Mouse (Mus musculus) embryonic facial prominence, embryonic 12.5 days (tissue): ENCODE data around the gene Cd47. TPM values are rescaled to one million over a fixed set of nuclear protein-coding genes. Genes with fewer than 3 reads are reported as not detected.

Source experiments
- ATAC-seq: fragments of 200-750 bp; cut with Nextera tagmentation; 2 replicates; pipeline ENCODE4 v1.8.0; 2017; ENCODE audit not compliant: insufficient number of reproducible peaks, insufficient read depth, low FRiP score, low TSS enrichment
- H3K27ac ChIP-seq: fragments of 300-500 bp; sonication (generic); 2 replicates; pipeline ENCODE4 v1.5.1; 2016; ENCODE audit warnings: mild to moderate bottlenecking
- H3K27me3 ChIP-seq: fragments of 300-500 bp; sonication (generic); 2 replicates; pipeline ENCODE4 v1.6.1; 2016; ENCODE audit warnings: mild to moderate bottlenecking, moderate library complexity
- H3K36me3 ChIP-seq: fragments of 300-500 bp; sonication (generic); 2 replicates; pipeline ENCODE4 v1.6.1; 2016; ENCODE audit warnings: mild to moderate bottlenecking
- H3K4me1 ChIP-seq: fragments of 300-500 bp; sonication (generic); 2 replicates; pipeline ENCODE4 v1.6.1; 2016
- H3K4me2 ChIP-seq: fragments of 300-500 bp; sonication (generic); replicated peaks from 2 replicates; pipeline ENCODE4 v1.6.1; 2016; ENCODE audit warnings: mild to moderate bottlenecking, moderate library complexity
- H3K4me3 ChIP-seq: fragments of 300-500 bp; sonication (generic); 2 replicates; pipeline ENCODE4 v1.5.1; 2016; ENCODE audit warnings: mild to moderate bottlenecking
- H3K9ac ChIP-seq: fragments of 300-500 bp; sonication (generic); 2 replicates; pipeline ENCODE4 v1.6.1; 2016; ENCODE audit warnings: mild to moderate bottlenecking, moderate library complexity
- H3K9me3 ChIP-seq: fragments of 300-500 bp; sonication (generic); 2 replicates; pipeline ENCODE4 v1.6.1; 2016; ENCODE audit warnings: mild to moderate bottlenecking, moderate library complexity
- WGBS: fragments of 180-500 bp; shearing (Covaris S2); methylation state at CpG from one replicate; pipeline ENCODE4 v1.1.7; 2016; 5-methylcytosine and 5-hydroxymethylcytosine counted together
- polyA plus RNA-seq: library from polyadenylated mRNA; unstranded; fragments of >200 nt; fragmentation: Nextera tagmentation; extraction: Ambion mirVana; gene quantifications from 2 replicates; pipeline ENCODE4 v1.2.1, GENCODE M21; 2016

Cd47 gene
- polyA plus RNA-seq, 1 experiment from 2014 or later, result 59.8 TPM

- ATAC-seq, result no peak
- Histone ChIP-seq H3K9ac (no peak overlapping the region), H3K27ac (no peak overlapping the region), H3K4me2 (no peak overlapping the region), H3K27me3 (no peaks in the 10 kb centered on the region), H3K4me1 (no peaks in the 10 kb centered on the region), H3K36me3 (no peaks in the 10 kb centered on the region), H3K9me3 (no peaks in the 10 kb centered on the region), H3K4me3 (no peak overlapping the region)
- WGBS, result 92% methylated on average over 9 of the region's 9 CpGs
Measured at GRCm38 (mm10) chr16:49793596-49793995, 6.7 kb upstream of the Cd47 start.

- Histone ChIP-seq H3K9ac (no peak overlapping the region), H3K4me3 (no peak overlapping the region), H3K36me3 (no peaks in the 10 kb centered on the region), H3K4me2 (no peak overlapping the region), H3K9me3 (no peaks in the 10 kb centered on the region), H3K27ac (no peak overlapping the region), H3K27me3 (no peaks in the 10 kb centered on the region), H3K4me1 (0 out of 2 replicates have a peak, but pooled peaks cover 2% of the 10 kb centered on the region)
- 82% methylated on average over 2 of the region's 2 CpGs for WGBS
- no peak for ATAC-seq
Measured at GRCm38 (mm10) chr16:49796271-49796670, 4.1 kb upstream of the Cd47 start.

GRCm38 (mm10) chr16:49796954-49797353, 3.4 kb upstream of the Cd47 start:
- Histone ChIP-seq H3K4me2 (no peak overlapping the region), H3K27ac (no peak overlapping the region), H3K9ac (no peak overlapping the region), H3K27me3 (no peaks in the 10 kb centered on the region), H3K9me3 (no peaks in the 10 kb centered on the region), H3K36me3 (no peaks in the 10 kb centered on the region), H3K4me1 (0 out of 2 replicates have a peak, but pooled peaks cover 3% of the 10 kb centered on the region), H3K4me3 (no peak overlapping the region)
- WGBS, result 82% methylated on average over 2 of the region's 2 CpGs
- no peak for ATAC-seq

GRCm38 (mm10) chr16:49798790-49799189, 1.5 kb upstream of the Cd47 start:
- Histone ChIP-seq H3K4me1 (peaks cover 4% of the 10 kb centered on the region; the same call in 1 of the 2 replicates), H3K4me3 (no peak overlapping the region), H3K27ac (no peak overlapping the region), H3K9me3 (no peaks in the 10 kb centered on the region), H3K4me2 (no peak overlapping the region), H3K9ac (no peak overlapping the region), H3K36me3 (no peaks in the 10 kb centered on the region), H3K27me3 (no peaks in the 10 kb centered on the region)
- 77% methylated on average over 6 of the region's 6 CpGs for WGBS
- ATAC-seq, result no peak

GRCm38 (mm10) chr16:49800996-49801395, 663 bp downstream of the Cd47 start:
- 79% methylated on average over 5 of the region's 5 CpGs for WGBS
- Histone ChIP-seq H3K9me3 (no peaks in the 10 kb centered on the region), H3K4me3 (no peak overlapping the region), H3K27ac (no peak overlapping the region), H3K4me2 (no peak overlapping the region), H3K27me3 (0 out of 2 replicates have a peak, but pooled peaks cover 3% of the 10 kb centered on the region), H3K9ac (no peak overlapping the region), H3K36me3 (no peaks in the 10 kb centered on the region), H3K4me1 (peaks cover 11% of the 10 kb centered on the region; the same call in 1 of the 2 replicates)
- no peak for ATAC-seq

- H3K4me2 ChIP-seq, result no peak overlapping the region
- H3K27me3 ChIP-seq, result 0 out of 2 replicates have a peak, but pooled peaks cover 3% of the 10 kb centered on the region
- no peak for ATAC-seq
- 50% methylated on average over 5 of the region's 5 CpGs for WGBS
- H3K9ac ChIP-seq, result no peak overlapping the region
- no peaks in the 10 kb centered on the region for H3K9me3 ChIP-seq
- H3K36me3 ChIP-seq, result no peaks in the 10 kb centered on the region
- H3K4me3 ChIP-seq, result no peak overlapping the region
- no peak overlapping the region for H3K27ac ChIP-seq
- H3K4me1 ChIP-seq, result peaks cover 11% of the 10 kb centered on the region; the same call in 1 of the 2 replicates
Measured at GRCm38 (mm10) chr16:49801399-49801798, 1.1 kb downstream of the Cd47 start.

GRCm38 (mm10) chr16:49802993-49803392, 2.7 kb downstream of the Cd47 start:
- no peak for ATAC-seq
- WGBS, result 68% methylated on average over 2 of the region's 2 CpGs
- H3K36me3 ChIP-seq, result no peaks in the 10 kb centered on the region

GRCm38 (mm10) chr16:49803932-49804461, 3.7 kb downstream of the Cd47 start:
- 4% methylated on average over 12 of the region's 12 CpGs for WGBS
- peak overlapping the region; percentile 54 for H3K4me2 ChIP-seq
- peaks cover 11% of the 10 kb centered on the region; the same call in 1 of the 2 replicates for H3K4me1 ChIP-seq
- H3K36me3 ChIP-seq, result no peaks in the 10 kb centered on the region
- ATAC-seq, result 0 out of 2 replicates have a peak, but pooled peaks have one; percentile 42
- peak overlapping the region; percentile 32 for H3K4me3 ChIP-seq
- 0 out of 2 replicates have a peak, but pooled peaks cover 3% of the 10 kb centered on the region for H3K27me3 ChIP-seq
- H3K9me3 ChIP-seq, result no peaks in the 10 kb centered on the region
- no peak overlapping the region for H3K27ac ChIP-seq
- H3K9ac ChIP-seq, result peak overlapping the region; percentile 40; the same call in 1 of the 2 replicates

More at GRCm38 (mm10) chr16:49802993-49803392, 2.7 kb downstream of the Cd47 start:
- Histone ChIP-seq H3K9me3 (no peaks in the 10 kb centered on the region), H3K9ac (no peak overlapping the region), H3K27me3 (0 out of 2 replicates have a peak, but pooled peaks cover 3% of the 10 kb centered on the region), H3K4me2 (no peak overlapping the region), H3K4me3 (no peak overlapping the region), H3K4me1 (peaks cover 11% of the 10 kb centered on the region; the same call in 1 of the 2 replicates), H3K27ac (no peak overlapping the region)

- Histone ChIP-seq H3K4me2 (no peak overlapping the region), H3K4me3 (no peak overlapping the region), H3K9ac (no peak overlapping the region), H3K4me1 (peaks cover 9% of the 10 kb centered on the region; the same call in 1 of the 2 replicates), H3K27ac (no peak overlapping the region), H3K36me3 (no peaks in the 10 kb centered on the region), H3K9me3 (no peaks in the 10 kb centered on the region), H3K27me3 (0 out of 2 replicates have a peak, but pooled peaks cover 3% of the 10 kb centered on the region)
- ATAC-seq, result no peak
- WGBS, result 78% methylated on average over 10 of the region's 10 CpGs
Measured at GRCm38 (mm10) chr16:49806920-49807319, 6.6 kb downstream of the Cd47 start.

- Histone ChIP-seq H3K27ac (no peak overlapping the region), H3K36me3 (no peaks in the 10 kb centered on the region), H3K4me1 (peaks cover 13% of the 10 kb centered on the region; the same call in 1 of the 2 replicates), H3K27me3 (0 out of 2 replicates have a peak, but pooled peaks cover 3% of the 10 kb centered on the region), H3K9me3 (no peaks in the 10 kb centered on the region), H3K9ac (no peak overlapping the region), H3K4me2 (no peak overlapping the region), H3K4me3 (no peak overlapping the region)
- ATAC-seq, result no peak
- WGBS, result 79% methylated on average over 7 of the region's 7 CpGs
Measured at GRCm38 (mm10) chr16:49807419-49807841, 7.1 kb downstream of the Cd47 start.

- Histone ChIP-seq H3K36me3 (no peaks in the 10 kb centered on the region), H3K9me3 (no peaks in the 10 kb centered on the region), H3K27me3 (0 out of 2 replicates have a peak, but pooled peaks cover 3% of the 10 kb centered on the region), H3K27ac (no peak overlapping the region), H3K9ac (no peak overlapping the region), H3K4me1 (peaks cover 13% of the 10 kb centered on the region; the same call in 1 of the 2 replicates), H3K4me3 (no peak overlapping the region), H3K4me2 (no peak overlapping the region)
- ATAC-seq, result no peak
- 82% methylated on average over 18 of the region's 18 CpGs for WGBS
Measured at GRCm38 (mm10) chr16:49807862-49808430, 7.6 kb downstream of the Cd47 start.

GRCm38 (mm10) chr16:49811897-49812296, 11.6 kb downstream of the Cd47 start:
- no peaks in the 10 kb centered on the region for H3K27me3 ChIP-seq
- H3K4me2 ChIP-seq, result no peak overlapping the region
- H3K4me1 ChIP-seq, result 0 out of 2 replicates have a peak, but pooled peaks cover 5% of the 10 kb centered on the region
- no peak overlapping the region for H3K4me3 ChIP-seq
- 78% methylated on average over 2 of the region's 2 CpGs for WGBS
- no peaks in the 10 kb centered on the region for H3K9me3 ChIP-seq
- ATAC-seq, result no peak
- H3K9ac ChIP-seq, result no peak overlapping the region
- no peaks in the 10 kb centered on the region for H3K36me3 ChIP-seq
- no peak overlapping the region for H3K27ac ChIP-seq
